Mouse (Mus musculus) bone marrow, adult 2 months (tissue): ENCODE results near the gene Epn3.

ENCODE experiments used
- CTCF ChIP-seq: fragments of 200-500 bp; IDR thresholded peaks from 2 replicates; pipeline ENCODE4 v1.5.1; 2011; ENCODE audit warnings: low read length, control low read depth; ENCODE audit not compliant: control insufficient read depth, insufficient read depth
- POLR2A ChIP-seq: fragments of 200-500 bp; IDR thresholded peaks from 2 replicates; pipeline ENCODE4 v1.6.1; 2011; ENCODE audit warnings: low read depth, mild to moderate bottlenecking, control low read depth, low read length, borderline replicate concordance; ENCODE audit not compliant: control insufficient read depth

GRCm38 (mm10) chr11:94456347-94456746 is 43.4 kb downstream of the Epn3 start:
- TF ChIP-seq CTCF (no peak), POLR2A (peak; percentile 24; the same call in 1 of the 2 replicates)
